Mouse (Mus musculus): Measurements from ENCODE around the gene Ugt1a6a.
"Not testable (repeated sequence)": the region's sequence is repeated elsewhere in the genome, so short reads cannot be mapped to it uniquely, and the experiment has no call there.

- peak; percentile 24; the same call in 1 of the 2 replicates for TF ChIP-seq CTCF (IDR thresholded peaks at IDR 0.05; ENCODE audit: extremely low read depth, insufficient read length, insufficient replicate concordance, low read depth, low read length)
- TF ChIP-seq POLR2A (IDR thresholded peaks at IDR 0.05; ENCODE audit: low read depth, low read length), result not testable (repeated sequence)
Observed at GRCm38 (mm10) chr1:88121521-88121920, 13.1 kb upstream of the Ugt1a6a start.

Data from small intestine, adult 2 months (tissue).